Mouse (Mus musculus) erythroblast, embryonic 14.5 days (primary cell): ENCODE measurements around the gene Dnah17.

Source experiments
- GATA1 ChIP-seq: IDR thresholded peaks from 2 replicates; pipeline ENCODE4 v1.6.1; 2012; ENCODE audit warnings: low read length, inconsistent platforms, mixed read lengths
- TAL1 ChIP-seq: IDR thresholded peaks from 3 replicates; pipeline ENCODE4 v1.6.1; 2012; ENCODE audit warnings: low read length, inconsistent platforms, mixed read lengths

- TF ChIP-seq GATA1 (no peak), TAL1 (no peak)
Measured at GRCm38 (mm10) chr11:117974327-117975125, 155.9 kb downstream of the Dnah17 start.
